Mouse (Mus musculus): ENCODE measurements around the gene Gse1.

Gene Gse1

DNA sequence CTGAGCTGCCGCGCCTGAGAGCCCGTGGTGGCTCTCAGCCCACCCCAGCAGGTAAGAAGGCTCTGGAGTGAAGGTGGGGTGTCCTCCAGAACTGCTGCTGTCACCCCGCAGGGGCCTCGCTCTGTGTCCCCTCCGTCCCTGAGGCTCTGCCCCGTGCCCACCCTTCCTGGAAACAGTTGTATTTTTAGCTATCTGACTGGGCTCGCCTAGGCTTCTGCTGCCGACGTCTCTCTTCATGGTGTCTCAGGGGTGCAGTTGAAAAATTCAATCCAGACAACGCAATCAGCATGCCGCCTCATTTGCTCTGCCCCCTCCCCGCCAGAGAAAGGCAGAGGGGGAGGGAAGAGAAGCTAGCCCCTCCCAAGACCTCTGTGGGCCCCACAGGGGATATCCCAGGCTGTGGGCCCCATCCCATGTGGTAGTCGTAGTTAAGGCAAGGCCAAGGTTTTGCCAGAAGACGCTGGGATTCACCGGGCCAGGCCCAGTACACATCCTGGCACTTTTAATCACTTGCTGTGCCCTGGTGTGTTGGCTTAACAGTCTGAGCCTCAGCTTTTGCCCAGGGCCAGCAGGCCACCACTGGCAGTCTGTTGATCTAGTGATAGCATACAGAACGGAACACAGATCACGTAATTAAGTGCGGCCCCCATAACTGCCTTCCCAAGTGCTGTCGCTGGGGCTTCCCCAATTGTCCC, 328.1 kb downstream of the Gse1 start:
- Histone ChIP-seq H3K36me3 (ENCODE audit: insufficient read depth, low read length) (peaks cover 98% of the 10 kb centered on the region), H3K27me3 (ENCODE audit: insufficient read depth, low read length) (no peaks in the 10 kb centered on the region), H3K4me3 (replicated peaks; ENCODE audit: low read length) (no peak overlapping the region; the same call in 1 of the 2 replicates), H3K9me3 (ENCODE audit: low read length) (no peaks in the 10 kb centered on the region), H3K4me1 (replicated peaks; ENCODE audit: low read depth, low read length) (peaks cover 100% of the 10 kb centered on the region)
- TF ChIP-seq POU5F1 (IDR thresholded peaks at IDR 0.05; ENCODE audit: borderline replicate concordance, low read length) (no peak), CTCF (conservative IDR thresholded peaks at IDR 0.05; ENCODE audit: low read length) (no peak)

- peak overlapping the region; percentile 49 for H3K4me3 ChIP-seq (replicated peaks; ENCODE audit: low read length)
- no peaks in the 10 kb centered on the region for H3K27me3 ChIP-seq (ENCODE audit: insufficient read depth, low read length)
- H3K9me3 ChIP-seq (ENCODE audit: low read length) = no peaks in the 10 kb centered on the region
- TF ChIP-seq CTCF (conservative IDR thresholded peaks at IDR 0.05; ENCODE audit: low read length) (no peak), POU5F1 (IDR thresholded peaks at IDR 0.05; ENCODE audit: borderline replicate concordance, low read length) (no peak), NANOG (IDR thresholded peaks at IDR 0.05; ENCODE audit: borderline replicate concordance, low read length) (no peak)
- peaks cover 100% of the 10 kb centered on the region for H3K4me1 ChIP-seq (replicated peaks; ENCODE audit: low read depth, low read length)
- peaks cover 98% of the 10 kb centered on the region for H3K36me3 ChIP-seq (ENCODE audit: insufficient read depth, low read length)
Observed at GRCm38 (mm10) chr8:120557170-120557965, 329.1 kb downstream of the Gse1 start.

DNA sequence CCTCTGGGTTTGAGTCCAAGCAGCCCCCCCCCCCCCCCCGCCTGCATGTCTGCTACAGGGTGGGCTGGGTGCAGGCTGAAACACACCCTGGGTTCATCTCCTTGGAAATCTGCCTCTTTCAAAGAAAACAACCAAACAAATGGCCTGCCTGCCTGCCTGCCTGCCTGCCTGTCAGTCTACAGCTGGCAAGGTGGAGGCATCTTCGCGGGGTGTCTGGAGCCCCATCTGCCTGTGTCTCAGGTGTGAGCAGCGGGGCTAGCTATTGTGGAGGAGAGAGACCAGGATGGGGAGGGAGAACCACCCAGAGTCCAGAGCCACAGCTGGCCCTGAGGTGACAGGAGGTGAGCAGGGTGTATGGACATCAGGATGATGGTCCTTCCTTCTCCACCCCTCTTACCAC, 329.9 kb downstream of the Gse1 start:
- no peaks in the 10 kb centered on the region for H3K27me3 ChIP-seq (ENCODE audit: insufficient read depth, low read length)
- TF ChIP-seq CTCF (conservative IDR thresholded peaks at IDR 0.05; ENCODE audit: low read length) (no peak), POU5F1 (IDR thresholded peaks at IDR 0.05; ENCODE audit: borderline replicate concordance, low read length) (no peak), NANOG (IDR thresholded peaks at IDR 0.05; ENCODE audit: borderline replicate concordance, low read length) (no peak)
- H3K4me3 ChIP-seq (replicated peaks; ENCODE audit: low read length) = peak overlapping the region; percentile 13; the same call in 1 of the 2 replicates
- H3K36me3 ChIP-seq (ENCODE audit: insufficient read depth, low read length) = peaks cover 98% of the 10 kb centered on the region
- H3K4me1 ChIP-seq (replicated peaks; ENCODE audit: low read depth, low read length) = peaks cover 100% of the 10 kb centered on the region
- H3K9me3 ChIP-seq (ENCODE audit: low read length) = no peaks in the 10 kb centered on the region

DNA sequence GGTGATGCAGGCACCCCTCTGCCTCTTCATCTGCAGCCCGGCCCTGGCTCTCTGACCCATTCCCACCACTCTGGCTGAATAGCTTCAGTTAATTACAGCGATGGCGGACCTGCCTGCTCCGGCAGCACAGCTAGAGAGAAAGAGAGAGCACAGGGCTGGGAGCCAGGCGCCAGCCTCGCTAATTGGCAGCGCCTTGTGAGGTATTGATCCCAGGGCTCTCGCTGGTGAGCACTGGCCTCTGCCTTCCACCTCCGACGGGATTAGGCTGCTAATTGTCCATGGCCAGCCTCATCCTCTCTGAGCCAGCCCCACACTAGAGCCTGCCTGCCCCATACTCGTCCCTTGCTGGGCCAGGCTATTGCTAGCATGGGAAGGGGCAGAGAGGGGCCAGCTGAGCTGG, 331.4 kb downstream of the Gse1 start:
- peaks cover 100% of the 10 kb centered on the region for H3K4me1 ChIP-seq (replicated peaks; ENCODE audit: low read depth, low read length)

DNA sequence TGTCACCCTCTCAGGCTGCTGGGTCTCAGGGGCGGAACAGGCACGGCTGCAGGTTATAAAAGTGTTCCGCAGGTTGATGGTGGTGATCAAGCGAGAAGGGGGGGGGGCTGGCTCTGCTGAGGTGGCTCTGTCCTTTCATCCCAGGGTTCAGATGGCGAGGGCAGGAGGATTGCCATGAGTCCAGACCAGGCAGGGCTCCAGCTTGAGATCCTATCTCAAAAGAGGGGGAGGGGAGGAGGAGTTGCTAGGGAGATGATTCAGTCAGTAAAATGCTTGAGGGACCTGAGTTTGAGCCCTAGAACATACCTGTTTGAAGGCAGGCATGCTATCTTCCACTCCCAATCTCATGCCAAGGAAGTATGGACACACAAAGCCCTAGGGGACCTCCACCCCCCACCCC, 332.3 kb downstream of the Gse1 start:
- Histone ChIP-seq H3K4me1 (replicated peaks; ENCODE audit: low read depth, low read length) (peaks cover 100% of the 10 kb centered on the region), H3K36me3 (ENCODE audit: insufficient read depth, low read length) (peaks cover 98% of the 10 kb centered on the region), H3K9me3 (ENCODE audit: low read length) (no peaks in the 10 kb centered on the region), H3K27me3 (ENCODE audit: insufficient read depth, low read length) (no peaks in the 10 kb centered on the region), H3K4me3 (replicated peaks; ENCODE audit: low read length) (no peak overlapping the region)
- no peak for TF ChIP-seq NANOG (IDR thresholded peaks at IDR 0.05; ENCODE audit: borderline replicate concordance, low read length)
- no peak for TF ChIP-seq CTCF (conservative IDR thresholded peaks at IDR 0.05; ENCODE audit: low read length)
- no peak for TF ChIP-seq POU5F1 (IDR thresholded peaks at IDR 0.05; ENCODE audit: borderline replicate concordance, low read length)

More for the DNA sequence above, 331.4 kb downstream of the Gse1 start:
- Histone ChIP-seq H3K36me3 (ENCODE audit: insufficient read depth, low read length) (peaks cover 98% of the 10 kb centered on the region), H3K27me3 (ENCODE audit: insufficient read depth, low read length) (no peaks in the 10 kb centered on the region), H3K9me3 (ENCODE audit: low read length) (no peaks in the 10 kb centered on the region), H3K4me3 (replicated peaks; ENCODE audit: low read length) (no peak overlapping the region)
- TF ChIP-seq NANOG (IDR thresholded peaks at IDR 0.05; ENCODE audit: borderline replicate concordance, low read length) = no peak
- no peak for TF ChIP-seq CTCF (conservative IDR thresholded peaks at IDR 0.05; ENCODE audit: low read length)
- TF ChIP-seq POU5F1 (IDR thresholded peaks at IDR 0.05; ENCODE audit: borderline replicate concordance, low read length) = no peak

DNA sequence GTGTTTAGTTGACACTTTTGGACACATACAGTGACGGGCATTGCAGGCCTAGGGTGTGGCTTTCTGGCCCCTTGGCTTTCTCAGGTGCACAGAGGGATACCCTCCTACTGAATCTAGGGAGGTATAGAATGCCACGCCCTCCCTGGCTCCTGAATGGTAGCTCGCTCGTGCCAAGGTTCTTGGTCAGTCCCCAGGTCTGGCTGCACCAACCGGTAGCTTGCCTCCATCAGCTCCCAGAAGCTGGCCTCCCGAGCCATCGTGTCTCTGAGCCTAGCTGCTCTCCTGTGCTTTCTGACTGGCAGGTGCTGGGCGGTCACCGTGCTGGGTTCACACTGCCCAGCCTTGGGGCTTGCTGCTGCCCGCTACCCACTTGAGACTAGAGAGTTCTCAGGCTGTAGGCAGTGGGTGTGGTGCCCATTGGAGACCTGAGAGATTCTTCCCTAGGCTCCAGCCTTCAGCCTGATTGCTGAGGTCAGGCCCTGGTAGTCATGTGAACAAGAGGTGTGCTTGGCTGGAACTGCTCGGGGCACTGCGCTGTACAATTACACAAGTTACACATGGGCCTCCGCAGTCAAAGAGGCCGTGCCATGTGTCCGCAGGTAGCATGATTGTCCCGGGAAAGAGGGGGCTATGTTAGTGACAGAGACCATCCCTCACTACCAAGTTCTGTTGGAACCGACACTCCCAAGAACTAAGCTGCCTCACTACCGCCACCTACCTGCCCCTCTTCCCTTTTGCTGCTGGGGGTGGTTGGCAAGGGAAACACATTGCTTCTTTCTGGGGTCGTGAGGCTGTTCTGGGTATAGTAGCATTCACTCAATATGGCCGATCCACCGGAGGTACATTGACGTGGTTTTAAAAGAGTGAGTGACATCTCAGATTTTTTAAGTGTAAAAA, 333.5 kb downstream of the Gse1 start:
- no peaks in the 10 kb centered on the region for H3K27me3 ChIP-seq (ENCODE audit: insufficient read depth, low read length)
- peaks cover 98% of the 10 kb centered on the region for H3K36me3 ChIP-seq (ENCODE audit: insufficient read depth, low read length)
- peaks cover 100% of the 10 kb centered on the region for H3K4me1 ChIP-seq (replicated peaks; ENCODE audit: low read depth, low read length)
- TF ChIP-seq CTCF (conservative IDR thresholded peaks at IDR 0.05; ENCODE audit: low read length) = peak; percentile 74
- no peak for TF ChIP-seq NANOG (IDR thresholded peaks at IDR 0.05; ENCODE audit: borderline replicate concordance, low read length)
- 0 out of 2 replicates have a peak overlapping the region, but pooled peaks have one; percentile 7 for H3K4me3 ChIP-seq (replicated peaks; ENCODE audit: low read length)
- no peaks in the 10 kb centered on the region for H3K9me3 ChIP-seq (ENCODE audit: low read length)

DNA sequence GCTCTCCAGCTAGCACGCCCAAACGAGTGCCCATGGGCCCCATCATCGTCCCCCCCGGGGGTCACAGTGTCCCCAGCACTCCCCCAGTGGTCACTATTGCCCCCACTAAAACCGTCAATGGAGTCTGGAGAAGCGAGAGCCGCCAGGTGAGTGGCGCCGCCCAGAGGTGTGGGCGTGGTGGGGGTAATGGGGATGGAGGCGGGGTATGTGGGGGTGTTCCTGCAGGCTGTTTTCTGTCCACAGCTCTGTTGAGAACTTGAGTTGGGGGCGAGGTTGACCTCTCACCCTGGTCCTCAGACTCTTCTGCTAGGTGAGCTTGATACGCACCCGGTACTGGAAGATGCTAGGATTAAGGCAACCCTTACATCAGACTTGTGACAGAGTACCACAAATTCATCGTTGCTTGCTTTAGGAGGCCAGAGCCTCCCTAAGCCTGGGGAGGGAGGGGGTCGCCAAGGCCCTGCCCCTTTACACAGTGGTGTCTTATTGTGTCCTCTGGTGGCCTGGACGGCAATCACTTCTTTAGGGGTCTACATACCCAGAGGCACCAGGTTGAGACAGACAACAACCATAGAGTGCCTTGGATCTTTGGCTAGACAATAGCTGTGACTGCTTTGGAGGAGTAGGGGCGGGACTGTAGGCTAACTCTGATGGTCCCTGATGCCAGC, 334.6 kb downstream of the Gse1 start:
- H3K4me1 ChIP-seq (replicated peaks; ENCODE audit: low read depth, low read length) = peaks cover 100% of the 10 kb centered on the region
- TF ChIP-seq POU5F1 (IDR thresholded peaks at IDR 0.05; ENCODE audit: borderline replicate concordance, low read length) (no peak), NANOG (IDR thresholded peaks at IDR 0.05; ENCODE audit: borderline replicate concordance, low read length) (no peak), CTCF (conservative IDR thresholded peaks at IDR 0.05; ENCODE audit: low read length) (no peak)

More for the DNA sequence above, 334.6 kb downstream of the Gse1 start:
- Histone ChIP-seq H3K4me3 (replicated peaks; ENCODE audit: low read length) (0 out of 2 replicates have a peak overlapping the region, but pooled peaks have one; percentile 5), H3K9me3 (ENCODE audit: low read length) (no peaks in the 10 kb centered on the region), H3K27me3 (ENCODE audit: insufficient read depth, low read length) (no peaks in the 10 kb centered on the region), H3K36me3 (ENCODE audit: insufficient read depth, low read length) (peaks cover 100% of the 10 kb centered on the region)

Measured in E14TG2a.4 (cell line).